Mouse (Mus musculus) layer of hippocampus, adult 2 months (tissue): Measurements from ENCODE around the gene Fam102a. TPM values are rescaled to one million over a fixed set of nuclear protein-coding genes. Genes with fewer than 3 reads are reported as not detected.

Source experiments
- DNase-seq, 2 experiments: peaks; one replicate each; pipeline ENCODE4 v3.0.0; 2022; ENCODE audit warnings: low spot score in 2 of 2
- H3K27ac ChIP-seq: fragments of 200-600 bp; 2 replicates; pipeline ENCODE4 v1.8.1; 2022
- H3K4me3 ChIP-seq: fragments of 200-600 bp; 2 replicates; pipeline ENCODE4 v1.8.1; 2022; ENCODE audit warnings: mild to moderate bottlenecking
- CTCF ChIP-seq: fragments of 200-600 bp; conservative IDR thresholded peaks from 2 replicates; pipeline ENCODE4 v1.8.1; 2022; ENCODE audit warnings: antibody characterized with exemption, mild to moderate bottlenecking, moderate library complexity
- total RNA-seq, 2 experiments: library from RNA; stranded (reverse); gene quantifications; 2 replicates each; pipeline ENCODE4 v1.2.3; 2021

The Fam102a gene
- total RNA-seq, 2 experiments from 2014 or later = 77.1 TPM

DNA sequence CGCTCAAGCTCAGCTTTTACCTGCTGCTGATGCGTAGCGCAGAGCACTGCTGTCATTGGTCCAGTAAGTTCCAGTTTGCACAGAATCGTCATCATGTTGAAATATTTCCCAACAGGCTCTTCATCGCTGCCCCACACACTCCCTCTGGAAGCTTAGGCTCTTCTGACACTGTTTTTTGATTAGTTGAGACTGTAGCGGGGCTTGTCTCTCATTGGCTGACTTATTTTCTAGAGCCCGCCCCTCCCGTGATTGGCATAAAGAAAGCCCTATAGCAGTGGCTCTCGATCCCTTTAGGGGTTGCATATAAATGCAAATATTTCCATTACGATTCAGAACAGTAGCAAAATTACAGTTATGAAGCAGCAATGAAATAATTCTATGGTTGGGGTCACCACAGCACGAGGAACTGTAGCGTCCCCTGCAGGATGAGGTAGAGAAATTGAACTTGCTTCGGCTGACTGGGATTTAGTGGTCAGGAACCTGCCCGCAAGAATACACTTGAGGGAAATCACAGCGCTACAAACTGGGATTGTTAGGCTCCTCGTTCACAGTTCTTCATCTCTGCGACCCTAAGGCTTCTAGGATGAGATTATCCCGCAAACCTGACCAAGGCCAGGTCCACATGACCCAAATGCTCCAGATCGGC is 46.4 kb downstream of the Fam102a start:
- Histone ChIP-seq H3K27ac (no peak overlapping the region), H3K4me3 (peak overlapping the region; percentile 43)
- DNase-seq = peak; percentile 65 to 66
- TF ChIP-seq CTCF = peak; percentile 49

DNA sequence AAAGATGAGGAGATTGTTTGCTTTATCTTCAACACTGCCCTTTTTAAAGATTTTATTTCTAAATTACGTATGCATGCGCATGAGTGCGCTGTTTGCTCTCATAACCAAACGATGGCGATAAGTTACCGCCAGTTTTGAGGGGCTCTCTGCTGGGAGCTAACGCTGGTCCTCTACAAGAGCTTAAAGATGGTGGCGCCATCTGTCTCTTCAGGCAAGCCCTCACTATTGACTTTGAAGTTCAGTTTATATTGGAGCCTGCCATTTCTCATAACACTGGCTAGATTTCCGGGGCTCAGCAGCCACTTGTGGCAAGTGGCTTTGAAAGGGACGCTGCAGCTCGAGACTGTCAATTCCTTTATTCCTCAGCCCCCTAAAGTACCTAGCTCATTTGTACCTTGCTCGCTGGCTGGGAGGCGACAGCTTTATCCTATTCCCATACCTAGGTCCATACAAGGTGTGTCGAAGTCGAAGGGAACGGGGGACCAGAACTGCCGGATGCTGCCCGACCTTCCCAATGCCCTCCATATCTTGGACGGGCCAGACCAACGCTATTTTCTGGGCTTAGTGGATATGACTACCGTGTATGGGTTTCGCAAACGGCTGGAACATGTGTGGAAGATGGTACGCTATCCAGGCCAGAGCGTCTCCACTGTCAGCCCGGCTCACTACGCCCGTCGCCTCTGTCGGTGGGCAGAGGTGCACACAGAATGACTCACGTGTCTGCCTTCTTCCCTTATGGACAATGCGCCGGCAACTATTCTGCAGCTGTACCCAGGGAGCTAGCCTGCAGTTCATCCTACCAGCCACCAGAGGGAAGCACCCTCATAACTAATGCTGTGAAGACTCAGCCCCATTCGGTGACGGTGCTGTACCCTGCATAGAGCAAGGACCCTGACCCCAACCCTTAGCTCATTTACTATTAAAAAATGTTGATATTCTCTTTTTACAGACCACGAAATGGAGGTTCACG is 48.0 kb downstream of the Fam102a start:
- H3K27ac ChIP-seq = no peak overlapping the region
- peak; percentile 96 for TF ChIP-seq CTCF

DNA sequence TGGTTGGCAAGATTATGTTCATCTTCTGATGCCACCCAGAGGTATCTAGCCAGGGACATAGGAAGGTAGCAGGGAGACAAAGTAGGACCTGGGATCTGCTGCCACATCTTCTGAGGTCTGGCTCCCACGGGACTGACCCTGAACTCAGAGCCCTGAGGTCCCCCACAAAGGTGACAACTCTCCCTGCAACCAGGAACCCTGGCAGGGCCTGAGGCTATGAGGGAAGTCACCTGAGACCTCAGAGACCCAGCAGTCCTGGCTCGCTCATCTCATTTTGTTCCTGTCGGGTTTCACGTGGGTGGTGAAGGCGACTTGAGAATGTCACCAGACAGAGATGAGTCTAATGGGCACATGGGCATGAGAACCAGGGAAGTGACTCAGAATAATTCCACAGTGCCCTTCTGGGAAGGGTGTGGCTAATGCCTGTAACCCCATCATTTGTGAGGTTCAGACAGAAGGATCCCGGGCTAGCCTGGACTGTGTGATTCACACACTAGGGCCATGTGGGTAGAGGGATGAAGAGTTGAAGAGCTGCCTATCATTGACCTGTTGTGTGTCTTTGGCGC is 50.1 kb downstream of the Fam102a start:
- no peak for TF ChIP-seq CTCF
- no peak for DNase-seq
- Histone ChIP-seq H3K4me3 (no peak overlapping the region), H3K27ac (no peak overlapping the region)

More for the DNA sequence above, 48.0 kb downstream of the Fam102a start:
- peak; percentile 84 to 86 for DNase-seq
- H3K4me3 ChIP-seq = peak overlapping the region; percentile 40

DNA sequence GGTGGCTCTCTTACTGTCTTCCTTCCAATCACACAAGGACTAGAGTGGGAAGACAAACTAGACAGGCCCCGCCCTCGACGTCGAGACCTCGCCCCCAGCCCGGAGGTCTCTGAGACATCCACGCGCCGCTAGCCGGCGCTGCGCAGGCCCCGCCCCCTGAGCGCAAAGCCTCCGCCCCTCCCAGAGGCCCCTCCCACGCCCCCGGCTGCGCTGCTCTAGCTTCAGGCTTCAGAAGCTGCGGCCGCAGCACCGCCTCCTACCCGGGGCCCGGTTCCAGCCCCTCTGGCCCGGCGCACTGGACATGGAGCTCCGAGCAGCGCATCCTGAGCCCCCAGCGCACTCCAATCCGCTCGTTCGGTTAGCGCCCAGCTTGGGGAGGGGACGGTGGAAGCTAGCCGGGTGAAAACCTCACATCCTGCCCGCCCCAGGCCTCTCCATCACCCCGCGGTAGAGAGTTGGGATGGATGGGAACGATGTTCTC is 51.8 kb downstream of the Fam102a start, which contains the start of gene St6galnac4:
Gene St6galnac4, plus strand, starts transcription at position 225 of the 481 bp plus-strand sequence.
- Histone ChIP-seq H3K27ac (peak within 1 kb of the TSS; percentile 92), H3K4me3 (peak within 1 kb of the TSS; percentile 77)
- DNase-seq = peak; percentile 86 to 91
- peak; percentile 58 for TF ChIP-seq CTCF

DNA sequence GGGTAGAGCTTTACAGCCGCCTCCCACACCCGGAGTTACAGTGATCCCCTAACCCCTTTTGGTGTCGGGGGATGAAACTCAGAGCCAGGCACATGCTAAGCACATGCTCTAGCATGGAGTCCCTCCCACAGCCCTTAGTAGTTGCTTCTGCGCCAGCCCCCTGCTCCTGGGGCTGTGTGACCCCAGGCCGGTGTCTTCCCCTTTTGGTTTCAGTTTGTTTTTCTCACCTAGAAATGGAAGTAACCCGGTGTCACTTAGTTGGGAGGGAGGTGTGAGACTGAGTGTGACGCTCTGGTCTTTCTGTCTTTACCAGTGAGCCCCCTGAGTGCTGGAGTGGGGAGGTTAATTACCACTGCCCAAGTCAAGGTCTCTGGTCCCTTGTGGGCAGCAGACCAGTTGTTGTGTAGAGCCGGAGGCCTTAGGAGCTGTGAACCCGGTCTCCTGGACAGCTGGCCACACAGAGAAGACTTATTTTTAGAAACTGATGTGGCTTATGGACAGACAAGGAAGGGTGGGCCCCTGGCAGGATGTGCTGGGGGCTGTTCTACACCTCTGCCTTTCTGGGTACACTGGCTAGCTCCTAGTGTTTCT is 52.7 kb downstream of the Fam102a start:
- no peak for TF ChIP-seq CTCF
- no peak for DNase-seq
- peak overlapping the region; percentile 92 for H3K27ac ChIP-seq
- H3K4me3 ChIP-seq = peak overlapping the region; percentile 77

DNA sequence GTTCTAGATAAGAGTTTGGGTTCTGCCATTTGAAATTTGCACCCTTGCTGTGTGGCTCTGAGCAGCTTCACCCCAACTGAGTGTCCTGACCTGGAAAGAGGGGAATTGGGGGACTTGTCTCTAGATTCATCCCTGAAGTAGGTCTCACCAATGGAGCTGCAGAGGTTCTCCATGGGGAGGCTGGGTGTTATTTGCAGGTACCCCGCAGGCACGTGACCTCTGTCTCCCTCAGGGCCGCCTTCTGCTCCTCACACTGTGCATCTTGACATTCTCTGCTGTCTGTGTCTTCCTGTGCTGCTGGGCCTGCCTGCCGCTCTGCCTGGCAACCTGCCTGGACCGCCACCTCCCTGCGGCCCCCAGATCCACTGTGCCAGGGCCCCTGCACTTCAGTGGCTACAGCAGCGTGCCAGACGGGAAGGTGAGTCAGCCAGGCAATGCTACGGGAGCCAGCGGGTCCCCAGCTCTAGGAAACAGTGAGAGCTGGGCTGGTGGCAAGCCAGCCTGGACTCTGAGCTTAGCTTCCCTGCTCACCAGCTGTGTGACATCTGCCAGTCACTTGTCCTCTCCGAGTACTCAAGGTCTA is 54.2 kb downstream of the Fam102a start:
- peak overlapping the region; percentile 2; the same call in 1 of the 2 replicates for H3K4me3 ChIP-seq

DNA sequence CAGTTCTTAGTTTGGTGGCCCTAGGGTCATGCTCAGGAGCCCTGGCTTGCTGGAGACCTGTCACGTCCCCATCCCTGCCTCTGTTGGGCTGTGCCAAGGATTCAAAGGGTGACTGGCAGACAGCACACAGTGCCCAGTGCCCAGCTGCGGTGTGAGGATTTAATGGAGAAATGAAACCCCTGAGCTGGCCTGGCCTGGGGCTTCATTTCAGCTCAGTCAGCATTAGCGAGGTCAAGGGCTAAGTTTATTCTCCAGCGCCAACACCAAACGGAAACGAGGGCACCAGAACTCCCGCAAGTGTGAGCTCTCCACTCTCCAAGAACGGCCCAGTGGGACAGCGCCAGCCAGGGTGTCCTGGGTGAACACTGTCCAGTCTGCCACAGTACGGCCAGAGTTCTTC is 55.1 kb downstream of the Fam102a start:
- Histone ChIP-seq H3K27ac (peak overlapping the region; percentile 64; the same call in 1 of the 2 replicates), H3K4me3 (no peak overlapping the region)
- TF ChIP-seq CTCF = no peak
- no peak for DNase-seq

More for the DNA sequence above, 54.2 kb downstream of the Fam102a start:
- TF ChIP-seq CTCF = no peak
- no peak for DNase-seq
- peak overlapping the region; percentile 64 for H3K27ac ChIP-seq

DNA sequence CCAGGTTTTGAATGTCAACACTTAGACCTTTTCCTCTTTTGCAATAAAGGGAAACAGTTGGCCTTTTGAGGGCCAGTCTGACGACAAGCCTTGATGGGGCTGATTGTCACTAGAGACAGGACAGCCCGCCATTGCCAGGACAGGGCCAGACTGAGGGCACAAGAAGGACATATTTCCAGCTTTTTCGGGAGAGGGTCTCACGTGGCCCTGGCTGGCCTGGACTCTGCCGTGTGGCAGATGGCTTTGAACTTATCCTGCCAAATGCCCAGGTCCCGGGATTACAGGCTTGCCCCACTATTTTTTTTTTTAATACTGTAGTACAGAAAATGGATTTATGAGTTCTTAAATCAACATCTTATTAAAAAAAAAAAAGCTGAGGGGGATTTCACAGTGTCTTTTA is 56.1 kb downstream of the Fam102a start:
- no peak for DNase-seq
- no peak overlapping the region for H3K4me3 ChIP-seq
- no peak for TF ChIP-seq CTCF
- H3K27ac ChIP-seq = no peak overlapping the region

DNA sequence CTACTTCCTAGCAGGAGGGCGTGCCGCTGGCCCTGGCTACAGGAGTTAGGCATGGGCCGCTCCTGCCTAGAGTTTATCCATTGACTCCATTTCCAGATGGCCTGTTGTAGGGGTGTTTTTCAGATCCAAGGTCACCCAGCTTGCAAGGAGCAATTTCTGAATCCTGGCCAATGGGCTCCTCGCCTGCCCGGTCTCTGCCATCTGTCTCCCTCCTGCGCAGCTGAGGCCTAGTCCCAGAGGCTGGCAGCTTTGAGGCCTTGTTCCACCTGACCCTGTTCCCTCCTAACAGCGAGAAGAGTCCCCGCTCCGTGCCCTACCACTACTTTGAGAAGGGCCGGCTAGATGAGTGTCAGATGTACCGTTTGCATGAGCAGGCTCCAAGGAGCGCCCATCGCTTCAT is 61.6 kb downstream of the Fam102a start:
- Histone ChIP-seq H3K4me3 (no peak overlapping the region), H3K27ac (no peak overlapping the region)
- DNase-seq = no peak
- no peak for TF ChIP-seq CTCF

DNA sequence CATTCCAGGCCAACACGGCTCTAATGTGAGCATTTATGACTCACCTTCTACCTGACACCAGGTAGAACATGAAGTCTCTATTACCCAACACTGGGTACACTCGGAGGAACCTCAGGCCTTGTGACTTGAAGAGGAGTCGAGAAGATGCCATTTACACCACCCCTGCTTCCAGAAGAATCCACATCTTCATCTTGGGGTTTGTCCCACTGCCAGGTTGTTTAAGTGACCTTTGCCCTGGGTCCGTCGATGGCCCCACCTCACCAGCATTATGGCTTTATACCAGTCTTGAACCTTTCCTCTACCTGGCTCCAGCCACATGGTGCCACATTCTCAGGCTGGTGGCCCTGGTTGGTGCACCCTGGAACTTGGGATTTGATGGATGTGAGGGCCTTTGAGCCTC is 62.1 kb downstream of the Fam102a start:
- Histone ChIP-seq H3K4me3 (no peak overlapping the region), H3K27ac (no peak overlapping the region)
- DNase-seq = no peak
- TF ChIP-seq CTCF = no peak

DNA sequence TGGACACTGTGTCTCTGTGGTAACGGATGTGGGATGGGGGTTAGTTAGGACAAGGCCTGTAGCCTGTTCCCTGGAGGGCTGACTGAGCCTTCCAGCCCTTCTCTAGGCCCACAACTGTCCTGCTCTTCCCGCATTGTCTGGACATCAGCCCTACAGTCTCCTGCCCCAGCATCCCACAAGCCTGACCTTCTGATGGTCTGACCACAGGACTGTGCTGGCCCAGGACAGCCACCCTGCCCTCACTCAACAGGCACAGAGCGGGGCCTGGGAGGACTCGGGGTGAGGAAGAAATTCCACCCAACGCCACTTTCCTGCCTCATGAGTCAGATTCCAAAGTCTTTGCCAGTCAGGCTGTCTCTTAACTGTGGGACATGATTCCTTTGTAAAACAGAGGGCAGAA is 62.6 kb downstream of the Fam102a start:
- DNase-seq = no peak
- no peak for TF ChIP-seq CTCF
- no peak overlapping the region for H3K4me3 ChIP-seq
- H3K27ac ChIP-seq = no peak overlapping the region

DNA sequence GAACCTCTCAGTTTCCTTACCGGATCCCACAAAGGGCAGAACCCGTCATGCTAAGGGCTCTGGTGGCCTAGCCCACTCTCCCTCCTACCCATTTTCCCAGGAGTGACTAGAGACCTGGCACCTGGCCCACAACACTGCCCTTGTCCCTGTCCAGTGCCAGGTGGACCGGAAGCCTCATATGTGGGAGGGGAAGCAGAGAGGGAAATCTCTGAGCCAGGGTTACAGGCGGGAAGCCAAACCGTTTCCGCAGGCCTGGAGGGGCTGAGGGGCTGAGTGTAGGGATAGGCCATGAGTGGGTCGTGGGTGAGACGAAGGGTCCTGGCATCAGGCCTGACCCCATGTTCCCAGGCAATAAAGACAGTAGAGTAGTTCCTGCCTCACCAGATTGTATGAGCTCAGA is 63.4 kb downstream of the Fam102a start:
- Histone ChIP-seq H3K4me3 (no peak overlapping the region), H3K27ac (no peak overlapping the region)
- no peak for DNase-seq
- TF ChIP-seq CTCF = no peak
